Mouse (Mus musculus) right cerebral cortex, postnatal 25 days (tissue): ENCODE measurements at regions not wholly inside any gene's neighbourhood (a gene's known extent, or its start where the extent isn't known, plus 50 kb on each side); places are given as distances from the start of the nearest gene placed in this dataset.

ENCODE experiments used
- DNase-seq: peaks from one replicate; pipeline ENCODE4 v3.0.0; 2022

GRCm38 (mm10) chr16:29147766-29148165 lies 61.7 kb upstream of the Hrasls start:
- DNase-seq: no peak

- no peak for DNase-seq
Measured at GRCm38 (mm10) chr16:29119217-29119616, 90.3 kb upstream of the Hrasls start.

GRCm38 (mm10) chr16:29096791-29097190 lies 112.7 kb upstream of the Hrasls start:
- no peak for DNase-seq

- no peak for DNase-seq
Measured at GRCm38 (mm10) chr16:29065961-29066360, 136.5 kb upstream of the Mb21d2 start.

- no peak for DNase-seq
Measured at GRCm38 (mm10) chr16:29065097-29065785, 135.8 kb upstream of the Mb21d2 start.

GRCm38 (mm10) chr16:29063377-29063776 lies 133.9 kb upstream of the Mb21d2 start:
- DNase-seq: no peak

- DNase-seq: no peak
Measured at GRCm38 (mm10) chr16:29057076-29057475, 127.6 kb upstream of the Mb21d2 start.

GRCm38 (mm10) chr16:29054423-29054822 lies 125.0 kb upstream of the Mb21d2 start:
- DNase-seq: no peak

- no peak for DNase-seq
Measured at GRCm38 (mm10) chr16:29046453-29046993, 117.0 kb upstream of the Mb21d2 start.

- DNase-seq: peak; percentile 14
Measured at GRCm38 (mm10) chr16:29035523-29035922, 106.0 kb upstream of the Mb21d2 start.

GRCm38 (mm10) chr16:29034053-29034794 lies 104.8 kb upstream of the Mb21d2 start:
- no peak for DNase-seq

GRCm38 (mm10) chr16:29033357-29033756 lies 103.9 kb upstream of the Mb21d2 start:
- no peak for DNase-seq

- DNase-seq: no peak
Measured at GRCm38 (mm10) chr16:29027856-29028255, 98.4 kb upstream of the Mb21d2 start.

GRCm38 (mm10) chr16:29001249-29001648 lies 71.8 kb upstream of the Mb21d2 start:
- DNase-seq: no peak

GRCm38 (mm10) chr16:28999641-29000040 lies 70.2 kb upstream of the Mb21d2 start:
- DNase-seq: no peak

- DNase-seq: no peak
Measured at GRCm38 (mm10) chr16:28996629-28997028, 67.2 kb upstream of the Mb21d2 start.

GRCm38 (mm10) chr16:28990666-28991065 lies 61.2 kb upstream of the Mb21d2 start:
- no peak for DNase-seq

- no peak for DNase-seq
Measured at GRCm38 (mm10) chr16:28984931-28985330, 55.5 kb upstream of the Mb21d2 start.

- DNase-seq: peak; percentile 7
Measured at GRCm38 (mm10) chr16:28982901-28983300, 53.4 kb upstream of the Mb21d2 start.
